Mouse (Mus musculus) limb, embryonic 15.5 days (tissue): ENCODE results near the gene 9230102O04Rik. TPM values are rescaled to one million over a fixed set of nuclear protein-coding genes. Genes with fewer than 3 reads are reported as not detected.

Experiments
- ATAC-seq: fragments of 200-750 bp; cut with Nextera tagmentation; 2 replicates; pipeline ENCODE4 v1.8.0; 2017; ENCODE audit warnings: low read depth, moderate TSS enrichment; ENCODE audit not compliant: insufficient number of reproducible peaks, low FRiP score, low TSS enrichment
- H3K27ac ChIP-seq: fragments of 300-500 bp; sonication (generic); 2 replicates; pipeline ENCODE4 v1.5.1; 2015; ENCODE audit warnings: moderate library complexity, mild to moderate bottlenecking, inconsistent platforms
- H3K27me3 ChIP-seq: fragments of 300-500 bp; sonication (generic); 2 replicates; pipeline ENCODE4 v1.6.1; 2015; ENCODE audit warnings: inconsistent platforms
- H3K36me3 ChIP-seq: fragments of 300-500 bp; sonication (generic); 2 replicates; pipeline ENCODE4 v1.6.1; 2015; ENCODE audit warnings: inconsistent platforms
- H3K4me1 ChIP-seq: fragments of 300-500 bp; sonication (generic); 2 replicates; pipeline ENCODE4 v1.6.1; 2015; ENCODE audit warnings: inconsistent platforms
- H3K4me2 ChIP-seq: fragments of 300-500 bp; sonication (generic); 2 replicates; pipeline ENCODE4 v1.6.1; 2015; ENCODE audit warnings: mild to moderate bottlenecking, inconsistent platforms
- H3K4me3 ChIP-seq: fragments of 300-500 bp; sonication (generic); 2 replicates; pipeline ENCODE4 v1.5.1; 2015; ENCODE audit warnings: mild to moderate bottlenecking, inconsistent platforms
- H3K9ac ChIP-seq: fragments of 300-500 bp; sonication (generic); 2 replicates; pipeline ENCODE4 v1.6.1; 2015; ENCODE audit warnings: inconsistent platforms
- H3K9me3 ChIP-seq: fragments of 300-500 bp; sonication (generic); 2 replicates; pipeline ENCODE4 v1.6.1; 2016; ENCODE audit warnings: inconsistent platforms
- WGBS: fragments of 180-500 bp; shearing (Covaris S2); methylation state at CpG from one replicate; pipeline ENCODE4 v1.1.7; 2015; 5-methylcytosine and 5-hydroxymethylcytosine counted together
- polyA plus RNA-seq: library from polyadenylated mRNA; unstranded; fragments of >200 nt; fragmentation: Nextera tagmentation; extraction: Ambion mirVana; gene quantifications from 2 replicates; pipeline ENCODE4 v1.2.1, GENCODE M21; 2015

Gene 9230102O04Rik
- polyA plus RNA-seq, 1 experiment from 2014 or later, result not detected

- no peak for ATAC-seq
- Histone ChIP-seq H3K27ac (no peak overlapping the region), H3K9me3 (no peaks in the 10 kb centered on the region), H3K4me3 (no peak overlapping the region), H3K27me3 (peaks cover 95% of the 10 kb centered on the region), H3K9ac (no peak overlapping the region), H3K4me1 (peaks cover 9% of the 10 kb centered on the region), H3K36me3 (no peaks in the 10 kb centered on the region), H3K4me2 (no peak overlapping the region)
- WGBS, result 4% methylated on average over 19 of the region's 19 CpGs
These were observed 5.7 kb upstream of the 9230102O04Rik start for GRCm38 (mm10) chr2:9894836-9895593.

- ATAC-seq, result no peak
- peaks cover 22% of the 10 kb centered on the region for H3K4me1 ChIP-seq
- no peaks in the 10 kb centered on the region for H3K36me3 ChIP-seq
- no peak overlapping the region for H3K4me3 ChIP-seq
- H3K9ac ChIP-seq, result no peak overlapping the region
- WGBS, result 6% methylated on average over 6 of the region's 6 CpGs
- H3K9me3 ChIP-seq, result no peaks in the 10 kb centered on the region
- no peak overlapping the region for H3K4me2 ChIP-seq
- H3K27me3 ChIP-seq, result peaks cover 94% of the 10 kb centered on the region
- H3K27ac ChIP-seq, result no peak overlapping the region
These were observed 4.1 kb upstream of the 9230102O04Rik start for GRCm38 (mm10) chr2:9893272-9893953.

- ATAC-seq, result no peak
- H3K9ac ChIP-seq, result no peak overlapping the region
- H3K27me3 ChIP-seq, result peaks cover 93% of the 10 kb centered on the region
- peaks cover 22% of the 10 kb centered on the region for H3K4me1 ChIP-seq
- H3K36me3 ChIP-seq, result no peaks in the 10 kb centered on the region
- 6% methylated on average over 7 of the region's 7 CpGs for WGBS
- H3K4me3 ChIP-seq, result no peak overlapping the region
- H3K9me3 ChIP-seq, result no peaks in the 10 kb centered on the region
- no peak overlapping the region for H3K4me2 ChIP-seq
- no peak overlapping the region for H3K27ac ChIP-seq
These were observed 3.2 kb upstream of the 9230102O04Rik start for GRCm38 (mm10) chr2:9892541-9892940.

- Histone ChIP-seq H3K4me2 (no peak overlapping the region), H3K36me3 (no peaks in the 10 kb centered on the region), H3K4me3 (no peak overlapping the region), H3K4me1 (peaks cover 18% of the 10 kb centered on the region), H3K9me3 (no peaks in the 10 kb centered on the region), H3K27me3 (peaks cover 93% of the 10 kb centered on the region), H3K9ac (no peak overlapping the region), H3K27ac (no peak overlapping the region)
- ATAC-seq, result no peak
- 5% methylated on average over 5 of the region's 5 CpGs for WGBS
These were observed 1.6 kb upstream of the 9230102O04Rik start for GRCm38 (mm10) chr2:9890906-9891305.

GRCm38 (mm10) chr2:9890251-9890650 lies 911 bp upstream of the 9230102O04Rik start:
- no peak for ATAC-seq
- H3K4me3 ChIP-seq, result no peak overlapping the region
- no peak overlapping the region for H3K9ac ChIP-seq
- H3K27ac ChIP-seq, result no peak overlapping the region
- peaks cover 13% of the 10 kb centered on the region for H3K4me1 ChIP-seq
- peaks cover 93% of the 10 kb centered on the region for H3K27me3 ChIP-seq
- no peak overlapping the region for H3K4me2 ChIP-seq
- no peaks in the 10 kb centered on the region for H3K36me3 ChIP-seq
- 5% methylated on average over 8 of the region's 8 CpGs for WGBS
- no peaks in the 10 kb centered on the region for H3K9me3 ChIP-seq

- Histone ChIP-seq H3K4me1 (peaks cover 13% of the 10 kb centered on the region), H3K4me3 (peak within 1 kb of the TSS; percentile 23), H3K27ac (no peak within 1 kb of the TSS), H3K4me2 (peak within 1 kb of the TSS; percentile 36), H3K9me3 (no peaks in the 10 kb centered on the region), H3K27me3 (peaks cover 93% of the 10 kb centered on the region), H3K9ac (no peak within 1 kb of the TSS), H3K36me3 (no peaks in the 10 kb centered on the region)
- under 1% methylated on average over 23 of the region's 23 CpGs for WGBS
- ATAC-seq, result no peak
These were observed 377 bp upstream of the 9230102O04Rik start, which contains the start of gene Gata3 for GRCm38 (mm10) chr2:9889651-9890183. Gata3 (minus strand) TSS chr2:9890034.

GRCm38 (mm10) chr2:9887636-9888035 lies 1.7 kb downstream of the 9230102O04Rik start:
- Histone ChIP-seq H3K9ac (no peak overlapping the region), H3K9me3 (no peaks in the 10 kb centered on the region), H3K4me1 (peaks cover 32% of the 10 kb centered on the region), H3K4me3 (no peak overlapping the region), H3K27me3 (peaks cover 93% of the 10 kb centered on the region), H3K27ac (no peak overlapping the region), H3K36me3 (no peaks in the 10 kb centered on the region), H3K4me2 (no peak overlapping the region)
- WGBS, result under 1% methylated on average over 7 of the region's 7 CpGs
- no peak for ATAC-seq

GRCm38 (mm10) chr2:9886921-9887610 lies 2.3 kb downstream of the 9230102O04Rik start:
- no peak overlapping the region for H3K4me2 ChIP-seq
- no peak overlapping the region for H3K4me3 ChIP-seq
- WGBS, result 6% methylated on average over 7 of the region's 7 CpGs
- ATAC-seq, result no peak
- no peak overlapping the region for H3K9ac ChIP-seq
- H3K36me3 ChIP-seq, result no peaks in the 10 kb centered on the region
- no peaks in the 10 kb centered on the region for H3K9me3 ChIP-seq
- H3K27ac ChIP-seq, result no peak overlapping the region
- H3K27me3 ChIP-seq, result peaks cover 91% of the 10 kb centered on the region
- H3K4me1 ChIP-seq, result peaks cover 37% of the 10 kb centered on the region

- H3K36me3 ChIP-seq, result no peaks in the 10 kb centered on the region
- H3K9ac ChIP-seq, result no peak overlapping the region
- no peak overlapping the region for H3K4me3 ChIP-seq
- 29% methylated on average over 3 of the region's 3 CpGs for WGBS
- no peaks in the 10 kb centered on the region for H3K9me3 ChIP-seq
- peaks cover 48% of the 10 kb centered on the region for H3K4me1 ChIP-seq
- no peak overlapping the region for H3K4me2 ChIP-seq
- H3K27ac ChIP-seq, result no peak overlapping the region
- ATAC-seq, result no peak
- peaks cover 95% of the 10 kb centered on the region for H3K27me3 ChIP-seq
These were observed 3.3 kb downstream of the 9230102O04Rik start for GRCm38 (mm10) chr2:9886031-9886430.

GRCm38 (mm10) chr2:9885217-9885770 lies 4.0 kb downstream of the 9230102O04Rik start:
- Histone ChIP-seq H3K27ac (no peak overlapping the region), H3K27me3 (peaks cover 95% of the 10 kb centered on the region), H3K9ac (no peak overlapping the region), H3K36me3 (no peaks in the 10 kb centered on the region), H3K4me2 (no peak overlapping the region), H3K9me3 (no peaks in the 10 kb centered on the region), H3K4me1 (peaks cover 52% of the 10 kb centered on the region), H3K4me3 (no peak overlapping the region)
- no peak for ATAC-seq
- 13% methylated on average over 14 of the region's 14 CpGs for WGBS

GRCm38 (mm10) chr2:9884533-9885216 lies 4.7 kb downstream of the 9230102O04Rik start:
- 7% methylated on average over 15 of the region's 15 CpGs for WGBS
- H3K27me3 ChIP-seq, result peaks cover 95% of the 10 kb centered on the region
- peak overlapping the region; percentile 19; the same call in 1 of the 2 replicates for H3K4me2 ChIP-seq
- H3K36me3 ChIP-seq, result no peaks in the 10 kb centered on the region
- no peak for ATAC-seq
- H3K9me3 ChIP-seq, result no peaks in the 10 kb centered on the region
- H3K4me1 ChIP-seq, result peaks cover 55% of the 10 kb centered on the region
- H3K4me3 ChIP-seq, result peak overlapping the region; percentile 10
- no peak overlapping the region for H3K9ac ChIP-seq
- H3K27ac ChIP-seq, result no peak overlapping the region
